Mouse (Mus musculus) testis, adult 2 months (tissue): ENCODE results near the gene Kdm7a.

Source experiments
- CTCF ChIP-seq: fragments of 200-500 bp; IDR thresholded peaks from 2 replicates; pipeline ENCODE4 v1.5.1; 2012; ENCODE audit warnings: low read depth, mild to moderate bottlenecking, inconsistent platforms, low read length, moderate library complexity; ENCODE audit not compliant: control insufficient read depth, insufficient read depth, insufficient replicate concordance
- POLR2A ChIP-seq: fragments of 200-500 bp; IDR thresholded peaks from 2 replicates; pipeline ENCODE4 v1.6.1; 2012; ENCODE audit warnings: low read depth, mild to moderate bottlenecking, inconsistent platforms, low read length, moderate library complexity; ENCODE audit not compliant: control insufficient read depth

GRCm38 (mm10) chr6:39115438-39115837 is 91.2 kb downstream of the Kdm7a start:
- TF ChIP-seq POLR2A = no peak
- TF ChIP-seq CTCF = no peak
